Mouse (Mus musculus) CH12.LX (cell line): ENCODE results near the gene Adamts20. TPM values are rescaled to one million over a fixed set of nuclear protein-coding genes. Genes with fewer than 3 reads are reported as not detected.
A peak's percentile ranks its signal among the peaks of the same experiment; 100 is the strongest.

ENCODE experiments used
- DNase-seq: peaks from one replicate; pipeline ENCODE4 v3.0.0-alpha.2; 2013; ENCODE audit errors: extremely low read depth
- H3K27ac ChIP-seq: 2 replicates; pipeline ENCODE4 v1.5.1; 2012; ENCODE audit warnings: low read depth, mild to moderate bottlenecking, control low read depth, moderate library complexity; ENCODE audit not compliant: insufficient read depth
- H3K27me3 ChIP-seq: replicated peaks from 2 replicates; pipeline ENCODE3; 2012; ENCODE audit warnings: inconsistent platforms
- H3K36me3 ChIP-seq, 2 experiments: replicated peaks in 1 of 2; 2 replicates each; pipeline versions ENCODE3 to v1.6.1; 2012; ENCODE audit warnings: inconsistent platforms in 1 of 2, low read length in 1 of 2, mild to moderate bottlenecking in 1 of 2, mixed read lengths in 1 of 2, moderate library complexity in 1 of 2; ENCODE audit not compliant: control insufficient read depth in 1 of 2, insufficient read depth in 1 of 2
- H3K4me1 ChIP-seq, 2 experiments: 2 replicates each; pipeline ENCODE4 v1.6.1; 2012; ENCODE audit warnings: inconsistent platforms in 1 of 2, moderate library complexity in 1 of 2; ENCODE audit not compliant: insufficient read depth in 2 of 2, control insufficient read depth in 1 of 2
- H3K4me2 ChIP-seq: 2 replicates; pipeline ENCODE4 v1.6.1; 2012; ENCODE audit warnings: low read depth, mild to moderate bottlenecking, control low read depth; ENCODE audit not compliant: poor library complexity, insufficient read depth, severe bottlenecking
- H3K4me3 ChIP-seq, 3 experiments: fragments of 150-350 bp in 1 of 3; sonication (generic) in 1 of 3; replicated peaks in 1 of 3; 2 replicates each; pipeline versions ENCODE3 to v1.5.1; 2011 to 2012; ENCODE audit warnings: low read depth in 2 of 3, low read length in 2 of 3, mild to moderate bottlenecking in 2 of 3, moderate library complexity in 2 of 3, control low read depth in 1 of 3, improper control_type of control experiment in 1 of 3, inconsistent platforms in 1 of 3, mixed read lengths in 1 of 3; ENCODE audit not compliant: poor library complexity in 1 of 3
- H3K79me2 ChIP-seq: replicated peaks from 2 replicates; pipeline ENCODE4 v1.6.1; 2012; ENCODE audit warnings: mild to moderate bottlenecking, moderate library complexity; ENCODE audit not compliant: control insufficient read depth, poor library complexity, insufficient read depth, severe bottlenecking; ENCODE audit errors: extremely low read depth
- H3K9ac ChIP-seq: 2 replicates; pipeline ENCODE4 v1.6.1; 2012; ENCODE audit warnings: low read depth, mild to moderate bottlenecking, control low read depth, moderate library complexity; ENCODE audit not compliant: insufficient read depth
- H3K9me3 ChIP-seq: replicated peaks from 2 replicates; pipeline ENCODE3; 2012; ENCODE audit warnings: low read length, inconsistent platforms, mixed read lengths
- BHLHE40 ChIP-seq: IDR thresholded peaks from 2 replicates; pipeline ENCODE4 v1.6.1; 2011; ENCODE audit warnings: mild to moderate bottlenecking, low read depth, low read length, improper control_type of control experiment
- CHD1 ChIP-seq: IDR thresholded peaks from 2 replicates; pipeline ENCODE4 v1.6.1; 2012; ENCODE audit warnings: low read depth, low read length, improper control_type of control experiment, inconsistent platforms
- CTCF ChIP-seq, 2 experiments: IDR thresholded peaks in 1 of 2; conservative IDR thresholded peaks in 1 of 2; 2 replicates each; pipeline ENCODE4 v1.5.1; 2011 to 2012; ENCODE audit warnings: low read depth in 2 of 2, low read length in 2 of 2, improper control_type of control experiment in 1 of 2, inconsistent platforms in 1 of 2, mild to moderate bottlenecking in 1 of 2, moderate library complexity in 1 of 2
- ETS1 ChIP-seq: conservative IDR thresholded peaks from 2 replicates; pipeline ENCODE4 v1.6.1; 2012; ENCODE audit warnings: low read depth, mild to moderate bottlenecking, inconsistent platforms, low read length, improper control_type of control experiment, moderate library complexity
- GABPA ChIP-seq: IDR thresholded peaks from 2 replicates; pipeline ENCODE4 v1.6.1; 2012; ENCODE audit warnings: low read depth, low read length, improper control_type of control experiment, inconsistent platforms; ENCODE audit not compliant: insufficient replicate concordance
- MAX ChIP-seq: IDR thresholded peaks from 2 replicates; pipeline ENCODE4 v1.6.1; 2011; ENCODE audit warnings: low read length, improper control_type of control experiment
- MEF2A ChIP-seq: IDR thresholded peaks from 2 replicates; pipeline ENCODE4 v1.6.1; 2014; ENCODE audit warnings: low read depth, mild to moderate bottlenecking, inconsistent platforms, low read length, improper control_type of control experiment, borderline replicate concordance
- MXI1 ChIP-seq: IDR thresholded peaks from 2 replicates; pipeline ENCODE4 v1.6.1; 2011; ENCODE audit warnings: mild to moderate bottlenecking, low read depth, low read length, improper control_type of control experiment
- MYC ChIP-seq: IDR thresholded peaks from 2 replicates; pipeline ENCODE4 v1.6.1; 2011; ENCODE audit warnings: low read depth, mild to moderate bottlenecking, improper control_type of control experiment, low read length
- NRF1 ChIP-seq: IDR thresholded peaks from 2 replicates; pipeline ENCODE4 v1.6.1; 2014; ENCODE audit warnings: low read depth, mild to moderate bottlenecking, inconsistent platforms, low read length, improper control_type of control experiment, moderate library complexity
- POLR2A ChIP-seq: IDR thresholded peaks from 2 replicates; pipeline ENCODE4 v1.6.1; 2011; ENCODE audit warnings: low read depth, mild to moderate bottlenecking, improper control_type of control experiment, low read length
- RAD21 ChIP-seq: IDR thresholded peaks from 2 replicates; pipeline ENCODE4 v1.6.1; 2011; ENCODE audit warnings: low read depth, mild to moderate bottlenecking, low read length, improper control_type of control experiment, moderate library complexity
- SMC3 ChIP-seq: IDR thresholded peaks from 2 replicates; pipeline ENCODE4 v1.6.1; 2011; ENCODE audit warnings: low read depth, low read length, improper control_type of control experiment
- TBP ChIP-seq: conservative IDR thresholded peaks from 2 replicates; pipeline ENCODE4 v1.6.1; 2011; ENCODE audit warnings: low read depth, low read length, improper control_type of control experiment
- TCF12 ChIP-seq: IDR thresholded peaks from 2 replicates; pipeline ENCODE4 v1.6.1; 2014; ENCODE audit warnings: low read depth, mild to moderate bottlenecking, inconsistent platforms, low read length, improper control_type of control experiment
- USF1 ChIP-seq: IDR thresholded peaks from 2 replicates; pipeline ENCODE4 v1.6.1; 2014; ENCODE audit warnings: low read depth, mild to moderate bottlenecking, inconsistent platforms, low read length, improper control_type of control experiment
- USF2 ChIP-seq: conservative IDR thresholded peaks from 2 replicates; pipeline ENCODE4 v1.6.1; 2011; ENCODE audit warnings: low read depth, low read length, improper control_type of control experiment
- ZMIZ1 ChIP-seq: IDR thresholded peaks from 2 replicates; pipeline ENCODE4 v1.6.1; 2012; ENCODE audit warnings: low read depth, mild to moderate bottlenecking, inconsistent platforms, low read length, improper control_type of control experiment
- dilution Hi-C: fragments of 300-500 bp; cut with MboI; formaldehyde crosslinking; loops from 2 replicates; pipeline ENCODE4 v1.14.3; 2020; ENCODE audit warnings: low sequenced_read_pairs; ENCODE audit not compliant: extremely low pct_unique_long_range_greater_than_20kb, extremely low pct_ligation_motif_present
- in situ Hi-C: fragments of 300-500 bp; cut with MboI; formaldehyde crosslinking; loops from 3 replicates; pipeline ENCODE4 v1.14.3; 2019; ENCODE audit warnings: low sequenced_read_pairs, low pct_ligation_motif_present, low pct_unique_long_range_greater_than_20kb, mixed read lengths
- polyA plus RNA-seq: library from polyadenylated mRNA; unstranded; fragments of >175 nt; gene quantifications from 2 replicates; pipeline ENCODE4 v1.2.1, GENCODE M21; 2012; ENCODE audit warnings: low read depth; ENCODE audit not compliant: insufficient read length
- total RNA-seq, 2 experiments: library from RNA; depleted of rRNA; stranded (reverse); fragments of 300-350 nt in 1 of 2; fragments of >200 nt in 1 of 2; gene quantifications; 2 replicates each; pipeline ENCODE4 v1.2.3; 2012 to 2014

Gene Adamts20
- total and polyA plus RNA-seq, 3 experiments = 0.37 to 1.5 (median 0.68) TPM

GRCm38 (mm10) chr15:94259497-94259896 is 205.7 kb downstream of the Adamts20 start:
- dilution Hi-C loops (no loop called here), in situ Hi-C loops (no loop called here)
- no peak for DNase-seq

GRCm38 (mm10) chr15:94255538-94255937 is 209.7 kb downstream of the Adamts20 start:
- Histone ChIP-seq H3K4me2 (no peak overlapping the region), H3K4me1 (no peaks in the 10 kb centered on the region), H3K9ac (no peak overlapping the region), H3K79me2 (no peaks in the 10 kb centered on the region), H3K9me3 (no peaks in the 10 kb centered on the region), H3K27ac (no peak overlapping the region), H3K36me3 (no peaks in the 10 kb centered on the region)
- DNase-seq = no peak
- dilution Hi-C loops = no loop called here
- in situ Hi-C loops = no loop called here
- no peak for TF ChIP-seq BHLHE40
- no peak for TF ChIP-seq NRF1
- no peak for TF ChIP-seq MAX
- no peak for TF ChIP-seq SMC3
- TF ChIP-seq MXI1 = no peak
- no peak for TF ChIP-seq TBP
- no peak for TF ChIP-seq TCF12
- TF ChIP-seq, all 38 proteins: peak for 0
- H3K27me3 ChIP-seq = no peaks in the 10 kb centered on the region
- no peak overlapping the region for H3K4me3 ChIP-seq

More at GRCm38 (mm10) chr15:94259497-94259896, 205.7 kb downstream of the Adamts20 start:
- no peak overlapping the region for H3K4me3 ChIP-seq
- TF ChIP-seq MXI1 = no peak
- TF ChIP-seq MYC = no peak
- no peak for TF ChIP-seq MEF2A
- no peak for TF ChIP-seq GABPA
- no peak for TF ChIP-seq POLR2A
- no peak for TF ChIP-seq MAX
- TF ChIP-seq ETS1 = no peak
- TF ChIP-seq, all 38 proteins: peak for 0
- Histone ChIP-seq H3K36me3 (no peaks in the 10 kb centered on the region), H3K27me3 (no peaks in the 10 kb centered on the region), H3K9me3 (no peaks in the 10 kb centered on the region), H3K4me1 (peaks cover 0 to 2% of the 10 kb centered on the region in 2 experiments; a peak in 1 of 4 replicates), H3K27ac (no peak overlapping the region), H3K4me2 (no peak overlapping the region), H3K9ac (no peak overlapping the region), H3K79me2 (no peaks in the 10 kb centered on the region)

DNA sequence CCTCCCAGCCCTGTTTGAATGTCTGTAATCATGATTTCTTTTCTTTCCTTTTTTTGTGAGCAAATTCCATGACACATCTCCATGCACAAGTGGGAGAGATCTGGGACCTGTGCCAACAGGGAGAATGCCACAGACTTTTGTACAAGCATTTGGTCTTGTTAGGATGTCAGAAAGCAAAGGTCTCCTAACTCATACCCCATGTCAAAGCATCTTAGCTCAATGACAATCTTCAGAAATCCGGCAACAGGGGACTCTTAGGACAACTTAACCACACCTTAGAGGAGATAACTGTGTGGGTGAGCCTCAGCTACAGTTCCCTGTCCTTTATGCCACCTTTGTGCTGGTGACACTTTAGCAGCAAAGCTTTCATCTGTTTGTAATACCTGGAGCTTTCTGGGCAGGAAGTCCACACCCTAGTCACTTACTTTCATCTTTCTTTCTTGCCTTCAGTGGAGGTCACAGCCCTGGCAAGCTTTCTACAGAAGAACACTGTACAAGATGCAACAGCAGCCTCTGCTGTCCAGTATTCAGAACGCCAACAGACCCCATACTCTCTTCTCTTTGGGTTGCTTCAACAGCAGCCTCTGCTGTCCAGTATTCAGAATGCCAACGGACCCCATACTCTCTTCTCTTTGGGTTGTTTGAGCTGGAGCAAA is 210.2 kb downstream of the Adamts20 start:
- no peak for DNase-seq
- Histone ChIP-seq H3K36me3 (no peaks in the 10 kb centered on the region), H3K4me1 (no peaks in the 10 kb centered on the region)

More for the DNA sequence above, 210.2 kb downstream of the Adamts20 start:
- Histone ChIP-seq H3K9ac (no peak overlapping the region), H3K27me3 (no peaks in the 10 kb centered on the region), H3K9me3 (no peaks in the 10 kb centered on the region), H3K4me3 (no peak overlapping the region), H3K79me2 (no peaks in the 10 kb centered on the region), H3K27ac (no peak overlapping the region), H3K4me2 (no peak overlapping the region)
- in situ Hi-C loops = no loop called here
- no peak for TF ChIP-seq USF2
- no peak for TF ChIP-seq NRF1
- TF ChIP-seq CHD1 = no peak
- no peak for TF ChIP-seq USF1
- peak in 1 of 2 experiments; percentile 52; a peak in 2 of 4 replicates for TF ChIP-seq CTCF (conservative IDR thresholded peaks at IDR 0.05 in 1 of 2, IDR thresholded peaks at IDR 0.05 in 1 of 2; ENCODE audit: low read depth in 2 of 2, low read length in 2 of 2)
- no peak for TF ChIP-seq BHLHE40
- no peak for TF ChIP-seq ZMIZ1
- TF ChIP-seq RAD21 = peak; percentile 34
- dilution Hi-C loops = no loop called here
